Mouse (Mus musculus) lung, postnatal 0 days (tissue): Measurements from ENCODE around the gene Sdhb.

Experiments used
- CTCF ChIP-seq: IDR thresholded peaks from 2 replicates; pipeline ENCODE4 v1.5.1; 2016; ENCODE audit warnings: antibody characterized with exemption, mild to moderate bottlenecking
- EP300 ChIP-seq: IDR thresholded peaks from 2 replicates; pipeline ENCODE4 v1.6.1; 2016; ENCODE audit warnings: antibody characterized with exemption, mild to moderate bottlenecking, control low read depth

GRCm38 (mm10) chr4:140992215-140992614 lies 31.2 kb downstream of the Sdhb start:
- TF ChIP-seq EP300 (no peak), CTCF (no peak)
